Mouse (Mus musculus): Measurements from ENCODE around the gene Endou. TPM values are rescaled to one million over a fixed set of nuclear protein-coding genes. Genes with fewer than 3 reads are reported as not detected.

The Endou gene
- polyA plus RNA-seq, 1 experiment from 2014 or later = 0.20 TPM

- ATAC-seq (ENCODE audit: insufficient read depth, low FRiP score, low TSS enrichment) (no peak), DNase-seq (ENCODE audit: low spot score) (no peak)
- H3K9ac ChIP-seq (ENCODE audit: low read length) = no peak overlapping the region
- H3K4me2 ChIP-seq (ENCODE audit: low read depth) = no peak overlapping the region
- H3K4me3 ChIP-seq (ENCODE audit: low read depth, low read length) = no peak overlapping the region
- H3K9me3 ChIP-seq (ENCODE audit: control insufficient read depth, low read length) = no peaks in the 10 kb centered on the region
- no peak overlapping the region for H3K27ac ChIP-seq (ENCODE audit: low read depth, low read length)
- no peaks in the 10 kb centered on the region for H3K36me3 ChIP-seq (ENCODE audit: control insufficient read depth, insufficient read depth, low read length)
- H3K4me1 ChIP-seq (ENCODE audit: control insufficient read depth, insufficient read depth, low read length) = no peaks in the 10 kb centered on the region
- WGBS = 68% methylated on average over 7 of the region's 7 CpGs
- H3K27me3 ChIP-seq (ENCODE audit: control insufficient read depth, insufficient read depth, low read length) = no peaks in the 10 kb centered on the region
Observed at GRCm38 (mm10) chr15:97728804-97729203, 2.3 kb downstream of the Endou start.

DNA sequence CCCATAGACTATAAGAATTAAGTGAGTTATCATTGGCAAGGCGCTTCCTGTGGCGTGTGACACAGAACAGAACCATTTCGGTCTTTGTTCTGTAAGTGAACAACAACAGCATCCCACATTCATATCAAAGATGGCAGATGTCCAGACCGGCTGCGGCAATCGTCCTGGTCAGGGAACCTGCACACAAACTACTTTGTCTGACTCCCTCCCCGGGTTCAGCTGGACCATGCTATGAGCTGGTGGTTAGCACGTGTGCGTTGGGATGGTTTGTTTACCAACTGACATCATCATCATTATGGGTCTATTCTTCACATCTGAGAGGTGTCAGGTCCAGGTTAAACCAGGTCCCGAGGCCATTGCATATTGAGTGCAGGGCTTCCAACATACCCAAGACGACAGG lies 2.7 kb downstream of the Endou start:
- 91% methylated on average over 11 of the region's 11 CpGs for WGBS
- no peaks in the 10 kb centered on the region for H3K27me3 ChIP-seq (ENCODE audit: control insufficient read depth, insufficient read depth, low read length)
- no peaks in the 10 kb centered on the region for H3K36me3 ChIP-seq (ENCODE audit: control insufficient read depth, insufficient read depth, low read length)
- no peak for ATAC-seq (ENCODE audit: insufficient read depth, low FRiP score, low TSS enrichment)
- H3K4me3 ChIP-seq (ENCODE audit: low read depth, low read length) = no peak overlapping the region
- DNase-seq (ENCODE audit: low spot score) = no peak
- H3K9ac ChIP-seq (ENCODE audit: low read length) = no peak overlapping the region
- no peak overlapping the region for H3K27ac ChIP-seq (ENCODE audit: low read depth, low read length)
- H3K4me1 ChIP-seq (ENCODE audit: control insufficient read depth, insufficient read depth, low read length) = no peaks in the 10 kb centered on the region
- no peak overlapping the region for H3K4me2 ChIP-seq (ENCODE audit: low read depth)
- H3K9me3 ChIP-seq (ENCODE audit: control insufficient read depth, low read length) = no peaks in the 10 kb centered on the region

GRCm38 (mm10) chr15:97727520-97727919 lies 3.6 kb downstream of the Endou start:
- Histone ChIP-seq H3K36me3 (ENCODE audit: control insufficient read depth, insufficient read depth, low read length) (no peaks in the 10 kb centered on the region), H3K9ac (ENCODE audit: low read length) (no peak overlapping the region), H3K4me3 (ENCODE audit: low read depth, low read length) (no peak overlapping the region), H3K4me2 (ENCODE audit: low read depth) (no peak overlapping the region), H3K9me3 (ENCODE audit: control insufficient read depth, low read length) (no peaks in the 10 kb centered on the region), H3K27me3 (ENCODE audit: control insufficient read depth, insufficient read depth, low read length) (no peaks in the 10 kb centered on the region), H3K4me1 (ENCODE audit: control insufficient read depth, insufficient read depth, low read length) (no peaks in the 10 kb centered on the region), H3K27ac (ENCODE audit: low read depth, low read length) (no peak overlapping the region)
- no peak for DNase-seq (ENCODE audit: low spot score)
- ATAC-seq (ENCODE audit: insufficient read depth, low FRiP score, low TSS enrichment) = no peak
- 81% methylated on average over 5 of the region's 5 CpGs for WGBS

DNA sequence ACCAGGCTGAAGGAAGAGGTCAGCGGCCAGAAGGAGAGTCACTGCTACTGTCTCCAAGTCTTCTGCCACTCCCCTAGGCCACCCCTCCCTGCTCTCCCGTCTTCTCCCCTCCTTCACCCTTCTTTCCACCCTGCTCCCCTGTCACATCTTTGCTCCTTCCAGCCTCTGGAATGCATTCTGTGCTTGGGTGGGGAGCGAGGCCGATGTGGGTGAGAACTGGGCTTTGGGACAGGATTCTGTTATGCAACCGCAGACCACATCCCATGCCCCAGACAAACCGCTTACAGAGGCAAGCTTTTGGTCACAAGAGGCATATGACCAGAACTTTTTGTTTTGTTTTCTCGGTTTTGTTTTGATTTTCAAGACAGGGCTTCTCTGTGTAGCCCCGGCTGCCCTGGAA lies 4.1 kb downstream of the Endou start:
- no peak overlapping the region for H3K27ac ChIP-seq (ENCODE audit: low read depth, low read length)
- no peaks in the 10 kb centered on the region for H3K9me3 ChIP-seq (ENCODE audit: control insufficient read depth, low read length)
- H3K36me3 ChIP-seq (ENCODE audit: control insufficient read depth, insufficient read depth, low read length) = no peaks in the 10 kb centered on the region
- no peak overlapping the region for H3K4me3 ChIP-seq (ENCODE audit: low read depth, low read length)
- no peak for ATAC-seq (ENCODE audit: insufficient read depth, low FRiP score, low TSS enrichment)
- no peak overlapping the region for H3K4me2 ChIP-seq (ENCODE audit: low read depth)
- no peaks in the 10 kb centered on the region for H3K27me3 ChIP-seq (ENCODE audit: control insufficient read depth, insufficient read depth, low read length)
- H3K4me1 ChIP-seq (ENCODE audit: control insufficient read depth, insufficient read depth, low read length) = no peaks in the 10 kb centered on the region
- no peak for DNase-seq (ENCODE audit: low spot score)
- WGBS = 81% methylated on average over 8 of the region's 8 CpGs
- H3K9ac ChIP-seq (ENCODE audit: low read length) = no peak overlapping the region

DNA sequence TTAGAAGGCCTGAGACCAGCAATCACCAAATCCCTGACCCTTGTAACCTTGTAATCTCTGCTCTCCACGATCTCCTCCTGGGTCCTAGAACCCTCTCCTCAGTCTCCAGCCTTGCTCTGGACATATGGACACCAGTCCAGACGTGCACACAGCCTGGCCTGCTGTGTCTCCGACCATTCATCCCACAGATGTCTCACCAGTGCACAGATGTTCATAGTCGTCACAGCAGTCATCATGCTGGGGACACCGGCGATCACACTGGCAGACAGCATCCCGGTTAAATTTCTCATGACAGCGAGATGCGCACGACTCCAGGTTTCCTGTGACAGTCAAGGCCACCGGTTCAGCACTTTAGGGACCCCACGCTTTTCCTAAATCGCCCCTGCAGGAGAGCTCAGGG lies 4.8 kb downstream of the Endou start:
- Histone ChIP-seq H3K36me3 (ENCODE audit: control insufficient read depth, insufficient read depth, low read length) (no peaks in the 10 kb centered on the region), H3K27ac (ENCODE audit: low read depth, low read length) (no peak overlapping the region), H3K9me3 (ENCODE audit: control insufficient read depth, low read length) (no peaks in the 10 kb centered on the region), H3K27me3 (ENCODE audit: control insufficient read depth, insufficient read depth, low read length) (no peaks in the 10 kb centered on the region), H3K4me3 (ENCODE audit: low read depth, low read length) (no peak overlapping the region), H3K9ac (ENCODE audit: low read length) (no peak overlapping the region), H3K4me2 (ENCODE audit: low read depth) (no peak overlapping the region), H3K4me1 (ENCODE audit: control insufficient read depth, insufficient read depth, low read length) (peaks cover 1% of the 10 kb centered on the region; the same call in 1 of the 2 replicates)
- ATAC-seq (ENCODE audit: insufficient read depth, low FRiP score, low TSS enrichment) = no peak
- no peak for DNase-seq (ENCODE audit: low spot score)
- WGBS = 74% methylated on average over 13 of the region's 13 CpGs

- H3K9ac ChIP-seq (ENCODE audit: low read length) = no peak overlapping the region
- H3K36me3 ChIP-seq (ENCODE audit: control insufficient read depth, insufficient read depth, low read length) = no peaks in the 10 kb centered on the region
- ATAC-seq (ENCODE audit: insufficient read depth, low FRiP score, low TSS enrichment) = no peak
- 84% methylated on average over 6 of the region's 6 CpGs for WGBS
- H3K27me3 ChIP-seq (ENCODE audit: control insufficient read depth, insufficient read depth, low read length) = no peaks in the 10 kb centered on the region
- H3K27ac ChIP-seq (ENCODE audit: low read depth, low read length) = no peak overlapping the region
- no peaks in the 10 kb centered on the region for H3K9me3 ChIP-seq (ENCODE audit: control insufficient read depth, low read length)
- no peak overlapping the region for H3K4me3 ChIP-seq (ENCODE audit: low read depth, low read length)
- H3K4me2 ChIP-seq (ENCODE audit: low read depth) = no peak overlapping the region
- no peak for DNase-seq (ENCODE audit: low spot score)
- H3K4me1 ChIP-seq (ENCODE audit: control insufficient read depth, insufficient read depth, low read length) = peaks cover 4% of the 10 kb centered on the region; the same call in 1 of the 2 replicates
Observed at GRCm38 (mm10) chr15:97725198-97725785, 5.8 kb downstream of the Endou start.

- H3K27me3 ChIP-seq (ENCODE audit: control insufficient read depth, insufficient read depth, low read length) = no peaks in the 10 kb centered on the region
- WGBS = 87% methylated on average over 17 of the region's 17 CpGs
- H3K27ac ChIP-seq (ENCODE audit: low read depth, low read length) = no peak overlapping the region
- ATAC-seq (ENCODE audit: insufficient read depth, low FRiP score, low TSS enrichment) (no peak), DNase-seq (ENCODE audit: low spot score) (no peak)
- H3K4me2 ChIP-seq (ENCODE audit: low read depth) = no peak overlapping the region
- no peak overlapping the region for H3K4me3 ChIP-seq (ENCODE audit: low read depth, low read length)
- no peak overlapping the region for H3K9ac ChIP-seq (ENCODE audit: low read length)
- H3K36me3 ChIP-seq (ENCODE audit: control insufficient read depth, insufficient read depth, low read length) = no peaks in the 10 kb centered on the region
- peaks cover 4% of the 10 kb centered on the region; the same call in 1 of the 2 replicates for H3K4me1 ChIP-seq (ENCODE audit: control insufficient read depth, insufficient read depth, low read length)
- H3K9me3 ChIP-seq (ENCODE audit: control insufficient read depth, low read length) = no peaks in the 10 kb centered on the region
Observed at GRCm38 (mm10) chr15:97724346-97725197, 6.6 kb downstream of the Endou start.

GRCm38 (mm10) chr15:97723536-97724345 lies 7.4 kb downstream of the Endou start:
- Histone ChIP-seq H3K9me3 (ENCODE audit: control insufficient read depth, low read length) (no peaks in the 10 kb centered on the region), H3K36me3 (ENCODE audit: control insufficient read depth, insufficient read depth, low read length) (no peaks in the 10 kb centered on the region), H3K4me3 (ENCODE audit: low read depth, low read length) (no peak overlapping the region), H3K4me1 (ENCODE audit: control insufficient read depth, insufficient read depth, low read length) (peaks cover 4% of the 10 kb centered on the region; the same call in 1 of the 2 replicates), H3K9ac (ENCODE audit: low read length) (no peak overlapping the region), H3K4me2 (ENCODE audit: low read depth) (no peak overlapping the region), H3K27me3 (ENCODE audit: control insufficient read depth, insufficient read depth, low read length) (no peaks in the 10 kb centered on the region), H3K27ac (ENCODE audit: low read depth, low read length) (no peak overlapping the region)
- DNase-seq (ENCODE audit: low spot score) (no peak), ATAC-seq (ENCODE audit: insufficient read depth, low FRiP score, low TSS enrichment) (no peak)
- WGBS = 87% methylated on average over 6 of the region's 6 CpGs

Data from neural tube, embryonic 11.5 days (tissue).